Mouse (Mus musculus): ENCODE data around the gene Rarb.

DNA sequence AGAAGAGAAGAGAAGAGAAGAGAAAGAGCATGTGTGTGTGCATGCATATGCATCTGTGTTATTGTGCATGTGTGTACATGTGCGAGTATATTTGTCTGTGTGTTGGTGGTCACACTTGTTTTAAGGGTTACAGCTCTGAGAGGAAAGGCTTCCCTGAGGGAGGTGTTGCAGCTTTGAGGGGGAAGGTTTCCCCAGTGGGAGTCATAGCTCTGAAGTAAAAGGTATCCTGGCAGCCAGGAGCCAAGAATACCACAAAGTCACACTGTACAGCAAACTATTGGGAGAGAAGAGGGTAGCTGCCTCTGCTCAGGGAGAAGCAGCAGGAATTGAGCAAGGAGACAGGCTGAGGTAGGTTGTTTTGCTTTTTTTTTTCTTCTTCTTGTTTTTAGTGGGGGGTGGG lies 81.2 kb downstream of the Rarb start:
- TF ChIP-seq POLR2A (IDR thresholded peaks at IDR 0.05; ENCODE audit: insufficient read depth, low read length): no peak
- no peak for TF ChIP-seq CTCF (IDR thresholded peaks at IDR 0.05; ENCODE audit: low read depth, low read length)
- no peak for TF ChIP-seq EP300 (IDR thresholded peaks at IDR 0.05; ENCODE audit: insufficient read depth, low read depth, low read length)
